Mouse (Mus musculus) limb, embryonic 15.5 days (tissue): ENCODE data around the gene Otud7a. TPM values are rescaled to one million over a fixed set of nuclear protein-coding genes. Genes with fewer than 3 reads are reported as not detected.

Experiments
- ATAC-seq: fragments of 200-750 bp; cut with Nextera tagmentation; 2 replicates; pipeline ENCODE4 v1.8.0; 2017; ENCODE audit warnings: low read depth, moderate TSS enrichment; ENCODE audit not compliant: insufficient number of reproducible peaks, low FRiP score, low TSS enrichment
- H3K27ac ChIP-seq: fragments of 300-500 bp; sonication (generic); 2 replicates; pipeline ENCODE4 v1.5.1; 2015; ENCODE audit warnings: moderate library complexity, mild to moderate bottlenecking, inconsistent platforms
- H3K27me3 ChIP-seq: fragments of 300-500 bp; sonication (generic); 2 replicates; pipeline ENCODE4 v1.6.1; 2015; ENCODE audit warnings: inconsistent platforms
- H3K36me3 ChIP-seq: fragments of 300-500 bp; sonication (generic); 2 replicates; pipeline ENCODE4 v1.6.1; 2015; ENCODE audit warnings: inconsistent platforms
- H3K4me1 ChIP-seq: fragments of 300-500 bp; sonication (generic); 2 replicates; pipeline ENCODE4 v1.6.1; 2015; ENCODE audit warnings: inconsistent platforms
- H3K4me2 ChIP-seq: fragments of 300-500 bp; sonication (generic); 2 replicates; pipeline ENCODE4 v1.6.1; 2015; ENCODE audit warnings: mild to moderate bottlenecking, inconsistent platforms
- H3K4me3 ChIP-seq: fragments of 300-500 bp; sonication (generic); 2 replicates; pipeline ENCODE4 v1.5.1; 2015; ENCODE audit warnings: mild to moderate bottlenecking, inconsistent platforms
- H3K9ac ChIP-seq: fragments of 300-500 bp; sonication (generic); 2 replicates; pipeline ENCODE4 v1.6.1; 2015; ENCODE audit warnings: inconsistent platforms
- H3K9me3 ChIP-seq: fragments of 300-500 bp; sonication (generic); 2 replicates; pipeline ENCODE4 v1.6.1; 2016; ENCODE audit warnings: inconsistent platforms
- WGBS: fragments of 180-500 bp; shearing (Covaris S2); methylation state at CpG from one replicate; pipeline ENCODE4 v1.1.7; 2015; 5-methylcytosine and 5-hydroxymethylcytosine counted together
- polyA plus RNA-seq: library from polyadenylated mRNA; unstranded; fragments of >200 nt; fragmentation: Nextera tagmentation; extraction: Ambion mirVana; gene quantifications from 2 replicates; pipeline ENCODE4 v1.2.1, GENCODE M21; 2015

The Otud7a gene
- polyA plus RNA-seq, 1 experiment from 2014 or later: 0.32 TPM

DNA sequence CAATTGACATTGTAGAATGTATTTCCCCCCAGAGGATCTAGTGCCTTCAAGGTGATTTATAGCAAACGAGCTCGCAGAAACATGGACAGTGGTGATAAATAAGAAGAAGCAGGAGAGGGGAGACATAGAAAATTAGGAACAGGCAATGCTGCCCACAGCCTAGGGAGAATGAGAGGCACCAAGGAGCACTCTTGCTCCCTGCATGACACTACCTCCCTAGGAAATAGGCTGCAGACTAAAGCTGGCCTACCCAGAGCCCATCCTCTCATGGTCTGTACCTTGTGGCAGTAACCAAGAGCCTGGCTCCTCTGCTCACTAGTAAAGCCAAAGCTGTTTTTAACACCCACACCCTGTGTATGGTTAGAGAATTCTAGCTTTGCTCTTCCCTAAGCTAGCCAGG lies 138.8 kb downstream of the Otud7a start:
- Histone ChIP-seq H3K9me3 (no peaks in the 10 kb centered on the region), H3K27me3 (no peaks in the 10 kb centered on the region), H3K4me1 (no peaks in the 10 kb centered on the region), H3K9ac (no peak overlapping the region), H3K27ac (no peak overlapping the region), H3K4me3 (no peak overlapping the region), H3K36me3 (no peaks in the 10 kb centered on the region), H3K4me2 (no peak overlapping the region)
- WGBS: 56% methylated on average over 2 of the region's 2 CpGs
- no peak for ATAC-seq

GRCm38 (mm10) chr7:63586184-63586870 lies 141.8 kb downstream of the Otud7a start:
- no peak overlapping the region for H3K27ac ChIP-seq
- H3K9me3 ChIP-seq: no peaks in the 10 kb centered on the region
- no peak for ATAC-seq
- 60% methylated on average over 2 of the region's 2 CpGs for WGBS
- H3K4me2 ChIP-seq: no peak overlapping the region
- H3K9ac ChIP-seq: no peak overlapping the region
- no peaks in the 10 kb centered on the region for H3K4me1 ChIP-seq
- H3K36me3 ChIP-seq: no peaks in the 10 kb centered on the region
- H3K27me3 ChIP-seq: no peaks in the 10 kb centered on the region
- H3K4me3 ChIP-seq: no peak overlapping the region

GRCm38 (mm10) chr7:63590305-63590704 lies 145.8 kb downstream of the Otud7a start:
- no peak overlapping the region for H3K27ac ChIP-seq
- H3K4me3 ChIP-seq: no peak overlapping the region
- H3K27me3 ChIP-seq: no peaks in the 10 kb centered on the region
- H3K36me3 ChIP-seq: no peaks in the 10 kb centered on the region
- no peaks in the 10 kb centered on the region for H3K4me1 ChIP-seq
- H3K9me3 ChIP-seq: no peaks in the 10 kb centered on the region
- H3K9ac ChIP-seq: no peak overlapping the region
- ATAC-seq: no peak
- H3K4me2 ChIP-seq: no peak overlapping the region
- 60% methylated on average over 2 of the region's 2 CpGs for WGBS

GRCm38 (mm10) chr7:63591322-63591721 lies 146.8 kb downstream of the Otud7a start:
- ATAC-seq: no peak
- Histone ChIP-seq H3K9me3 (no peaks in the 10 kb centered on the region), H3K4me3 (no peak overlapping the region), H3K36me3 (no peaks in the 10 kb centered on the region), H3K4me1 (no peaks in the 10 kb centered on the region), H3K27me3 (no peaks in the 10 kb centered on the region), H3K4me2 (no peak overlapping the region), H3K9ac (no peak overlapping the region), H3K27ac (no peak overlapping the region)
- WGBS: 59% methylated on average over 4 of the region's 4 CpGs

DNA sequence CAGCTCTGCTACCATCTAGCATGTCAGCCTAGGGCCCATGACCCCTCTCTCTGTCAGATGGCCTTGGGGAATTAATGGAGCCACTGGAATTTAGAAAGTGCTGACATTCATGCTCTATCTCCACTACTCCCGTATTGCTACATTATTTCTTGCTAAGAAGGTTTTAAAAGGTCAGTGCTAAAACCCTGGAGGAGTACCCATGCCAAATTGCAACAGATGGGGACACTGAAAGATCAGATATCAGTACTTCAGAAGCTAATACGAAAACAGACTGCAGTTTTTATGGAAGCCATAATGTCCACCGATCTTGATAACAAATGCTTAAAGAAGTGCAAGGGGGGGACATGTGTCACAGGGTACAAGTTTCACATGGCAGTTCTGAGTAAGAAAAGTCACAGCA lies 147.5 kb downstream of the Otud7a start:
- no peaks in the 10 kb centered on the region for H3K9me3 ChIP-seq
- 57% methylated on average over 3 of the region's 3 CpGs for WGBS
- H3K36me3 ChIP-seq: no peaks in the 10 kb centered on the region
- ATAC-seq: no peak
- H3K27ac ChIP-seq: no peak overlapping the region
- H3K4me3 ChIP-seq: no peak overlapping the region
- no peaks in the 10 kb centered on the region for H3K4me1 ChIP-seq
- H3K27me3 ChIP-seq: no peaks in the 10 kb centered on the region
- no peak overlapping the region for H3K9ac ChIP-seq
- H3K4me2 ChIP-seq: no peak overlapping the region

DNA sequence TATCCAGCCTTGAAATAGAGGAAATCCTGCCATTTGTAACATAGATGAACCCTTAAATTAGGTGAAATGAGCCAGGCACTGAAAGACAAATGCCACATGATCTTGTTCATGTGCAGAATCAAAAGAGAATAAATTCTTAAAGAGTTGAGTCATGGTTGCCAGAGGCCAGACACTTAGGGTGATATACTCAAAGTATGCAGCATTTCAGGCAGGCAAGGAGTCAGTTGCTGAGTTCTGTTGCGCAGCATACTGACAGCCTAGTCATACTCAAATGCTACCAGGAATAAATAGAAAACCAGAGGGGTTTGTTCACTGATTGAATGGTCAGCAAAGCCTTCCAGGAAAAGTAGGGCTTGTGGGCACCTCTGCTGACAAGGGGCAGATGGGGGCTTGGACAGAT lies 160.3 kb downstream of the Otud7a start:
- H3K27me3 ChIP-seq: no peaks in the 10 kb centered on the region
- no peaks in the 10 kb centered on the region for H3K9me3 ChIP-seq
- H3K4me2 ChIP-seq: no peak overlapping the region
- H3K4me1 ChIP-seq: no peaks in the 10 kb centered on the region
- 80% methylated on average over 1 of the region's 1 CpGs for WGBS
- H3K9ac ChIP-seq: no peak overlapping the region
- no peaks in the 10 kb centered on the region for H3K36me3 ChIP-seq
- no peak overlapping the region for H3K4me3 ChIP-seq
- no peak overlapping the region for H3K27ac ChIP-seq
- no peak for ATAC-seq

GRCm38 (mm10) chr7:63617018-63617417 lies 172.5 kb downstream of the Otud7a start:
- no peaks in the 10 kb centered on the region for H3K27me3 ChIP-seq
- no peak for ATAC-seq
- WGBS: 78% methylated on average over 3 of the region's 3 CpGs
- H3K4me1 ChIP-seq: no peaks in the 10 kb centered on the region
- H3K4me2 ChIP-seq: no peak overlapping the region
- no peak overlapping the region for H3K9ac ChIP-seq
- no peaks in the 10 kb centered on the region for H3K9me3 ChIP-seq
- no peaks in the 10 kb centered on the region for H3K36me3 ChIP-seq
- no peak overlapping the region for H3K27ac ChIP-seq
- no peak overlapping the region for H3K4me3 ChIP-seq

DNA sequence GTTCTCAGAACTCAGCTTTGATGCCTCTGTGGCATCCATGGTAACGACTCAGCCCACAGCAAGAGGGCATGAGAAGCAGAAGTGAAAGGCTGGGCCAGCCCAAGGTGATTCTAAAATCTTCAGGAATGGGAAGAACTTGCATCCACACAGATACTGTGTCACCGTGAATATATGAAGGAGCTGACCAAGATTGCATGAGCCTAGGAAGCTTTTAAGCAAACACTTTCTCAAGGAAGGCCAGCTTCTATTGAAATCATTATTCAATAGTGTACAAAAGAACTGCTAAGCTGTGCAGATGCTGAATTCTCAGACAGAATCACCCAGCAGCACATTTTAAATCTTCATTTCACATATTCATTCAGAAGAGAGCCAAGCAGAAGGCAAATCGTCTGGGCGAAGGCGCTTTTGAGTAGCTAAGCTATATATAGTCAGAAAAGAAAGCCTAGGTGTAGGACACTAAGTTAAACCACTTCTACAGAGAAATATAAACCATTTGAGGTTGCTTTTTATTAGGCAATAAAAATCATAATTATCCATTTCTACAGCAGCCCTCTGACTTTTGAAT lies 176.3 kb downstream of the Otud7a start:
- Histone ChIP-seq H3K4me2 (no peak overlapping the region), H3K4me3 (no peak overlapping the region), H3K4me1 (no peaks in the 10 kb centered on the region), H3K9me3 (no peaks in the 10 kb centered on the region), H3K27ac (no peak overlapping the region), H3K36me3 (no peaks in the 10 kb centered on the region), H3K9ac (no peak overlapping the region), H3K27me3 (no peaks in the 10 kb centered on the region)
- 74% methylated on average over 5 of the region's 5 CpGs for WGBS
- no peak for ATAC-seq

DNA sequence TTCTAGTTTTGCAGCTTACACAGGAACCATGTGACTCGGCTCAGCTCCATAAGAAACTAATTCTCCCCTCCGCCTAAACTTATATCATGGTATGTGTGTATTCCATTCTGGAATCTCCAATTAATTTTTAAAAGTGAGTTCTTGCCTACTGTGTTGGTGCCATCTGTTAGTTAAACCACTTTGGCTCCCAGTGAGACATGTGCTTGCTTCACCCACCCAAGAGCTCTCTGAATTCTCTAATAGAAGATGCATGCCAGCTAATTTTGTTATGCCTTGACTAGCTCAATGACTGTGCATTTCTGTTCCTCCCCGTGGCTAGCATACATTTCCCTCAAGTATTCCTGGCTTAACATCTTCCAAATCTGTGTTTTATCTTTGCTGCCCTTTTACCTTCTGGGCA lies 193.1 kb downstream of the Otud7a start:
- Histone ChIP-seq H3K9me3 (no peaks in the 10 kb centered on the region), H3K4me1 (no peaks in the 10 kb centered on the region), H3K27me3 (no peaks in the 10 kb centered on the region), H3K27ac (no peak overlapping the region), H3K36me3 (no peaks in the 10 kb centered on the region), H3K4me2 (no peak overlapping the region), H3K9ac (no peak overlapping the region), H3K4me3 (no peak overlapping the region)
- ATAC-seq: no peak
- 81% methylated on average over 3 of the region's 3 CpGs for WGBS

- Histone ChIP-seq H3K9ac (no peak overlapping the region), H3K4me1 (no peaks in the 10 kb centered on the region), H3K4me3 (no peak overlapping the region), H3K4me2 (no peak overlapping the region), H3K27me3 (no peaks in the 10 kb centered on the region), H3K9me3 (no peaks in the 10 kb centered on the region), H3K27ac (no peak overlapping the region), H3K36me3 (no peaks in the 10 kb centered on the region)
- WGBS: 89% methylated on average over 1 of the region's 1 CpGs
- no peak for ATAC-seq
Measured at GRCm38 (mm10) chr7:63644002-63644401, 199.5 kb downstream of the Otud7a start.

DNA sequence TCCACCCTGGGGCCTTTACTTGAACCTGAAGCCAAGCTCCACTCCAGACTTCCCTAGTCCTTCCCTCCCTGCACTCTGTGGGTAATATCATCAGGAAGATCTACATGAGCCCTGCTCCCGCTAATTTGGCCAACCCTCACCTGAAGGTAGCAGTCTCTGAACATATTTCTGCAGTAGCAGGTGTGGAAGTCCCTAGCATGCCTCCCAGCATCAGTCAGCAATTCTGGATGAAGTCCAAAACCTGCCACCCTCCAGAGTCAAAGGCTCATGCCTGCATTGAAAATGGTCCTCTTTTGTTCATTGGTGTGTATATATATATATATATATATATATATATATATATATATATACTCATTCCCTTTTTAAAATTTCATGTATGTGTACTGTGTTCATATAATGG lies 202.6 kb downstream of the Otud7a start:
- H3K4me1 ChIP-seq: no peaks in the 10 kb centered on the region
- H3K4me2 ChIP-seq: no peak overlapping the region
- ATAC-seq: no peak
- H3K9ac ChIP-seq: no peak overlapping the region
- no peaks in the 10 kb centered on the region for H3K36me3 ChIP-seq
- WGBS: 78% methylated on average over 1 of the region's 1 CpGs
- no peaks in the 10 kb centered on the region for H3K9me3 ChIP-seq
- H3K4me3 ChIP-seq: no peak overlapping the region
- H3K27ac ChIP-seq: no peak overlapping the region
- H3K27me3 ChIP-seq: no peaks in the 10 kb centered on the region

GRCm38 (mm10) chr7:63660261-63660660 lies 215.7 kb downstream of the Otud7a start:
- no peaks in the 10 kb centered on the region for H3K4me1 ChIP-seq
- H3K9me3 ChIP-seq: no peaks in the 10 kb centered on the region
- H3K9ac ChIP-seq: no peak overlapping the region
- H3K27me3 ChIP-seq: no peaks in the 10 kb centered on the region
- WGBS: 62% methylated on average over 1 of the region's 1 CpGs
- no peaks in the 10 kb centered on the region for H3K36me3 ChIP-seq
- H3K4me3 ChIP-seq: no peak overlapping the region
- no peak overlapping the region for H3K27ac ChIP-seq
- no peak overlapping the region for H3K4me2 ChIP-seq
- ATAC-seq: no peak

- Histone ChIP-seq H3K9me3 (no peaks in the 10 kb centered on the region), H3K4me3 (no peak overlapping the region), H3K27ac (no peak overlapping the region), H3K4me2 (no peak overlapping the region), H3K27me3 (no peaks in the 10 kb centered on the region), H3K36me3 (no peaks in the 10 kb centered on the region), H3K9ac (no peak overlapping the region), H3K4me1 (no peaks in the 10 kb centered on the region)
- WGBS: 72% methylated on average over 3 of the region's 3 CpGs
- ATAC-seq: no peak
Measured at GRCm38 (mm10) chr7:63662757-63663156, 218.2 kb downstream of the Otud7a start.
